Mouse (Mus musculus) myocyte (in vitro differentiated cells): ENCODE measurements around the gene Pdyn. TPM values are rescaled to one million over a fixed set of nuclear protein-coding genes. Genes with fewer than 3 reads are reported as not detected.

Experiments
- H3K27me3 ChIP-seq: one replicate; pipeline ENCODE4 v1.6.1; 2011; ENCODE audit not compliant: control insufficient read depth, insufficient read depth, insufficient read length
- H3K36me3 ChIP-seq: one replicate; pipeline ENCODE4 v1.6.1; 2011; ENCODE audit not compliant: control insufficient read depth, insufficient read depth
- H3K4me2 ChIP-seq: one replicate; pipeline ENCODE4 v1.6.1; 2011; ENCODE audit warnings: low read depth, control low read depth
- H3K4me3 ChIP-seq: one replicate; pipeline ENCODE4 v1.5.1; 2011; ENCODE audit warnings: mild to moderate bottlenecking, control low read depth, moderate library complexity
- H3K79me2 ChIP-seq: one replicate; pipeline ENCODE4 v1.6.1; 2011; ENCODE audit not compliant: control insufficient read depth, insufficient read depth
- H3ac ChIP-seq: one replicate; pipeline ENCODE4 v1.6.1; 2011; ENCODE audit not compliant: control insufficient read depth, insufficient read length
- CEBPB ChIP-seq: IDR thresholded peaks from 2 replicates; pipeline ENCODE4 v1.6.1; 2011; ENCODE audit warnings: mild to moderate bottlenecking, moderate library complexity; ENCODE audit not compliant: poor library complexity, insufficient read depth, severe bottlenecking
- E2F4 ChIP-seq: IDR thresholded peaks from one replicate; pipeline ENCODE4 v1.6.1; 2011; ENCODE audit warnings: mild to moderate bottlenecking, control low read depth, moderate library complexity; ENCODE audit not compliant: insufficient read depth
- MAX ChIP-seq: IDR thresholded peaks from one replicate; pipeline ENCODE4 v1.6.1; 2011; ENCODE audit warnings: low read depth, mild to moderate bottlenecking, control low read depth
- MYOD1 ChIP-seq, 3 experiments: IDR thresholded peaks; one replicate each; pipeline ENCODE4 v1.6.1; 2011; ENCODE audit warnings: control low read depth in 2 of 3, low read depth in 2 of 3, mild to moderate bottlenecking in 2 of 3, moderate library complexity in 1 of 3; ENCODE audit not compliant: insufficient read length in 2 of 3, control insufficient read depth in 1 of 3
- MYOG ChIP-seq, 3 experiments: IDR thresholded peaks; one replicate each; pipeline ENCODE4 v1.6.1; 2011; ENCODE audit warnings: control low read depth in 2 of 3, low read depth in 2 of 3, mild to moderate bottlenecking in 2 of 3; ENCODE audit not compliant: insufficient read length in 2 of 3, control insufficient read depth in 1 of 3, insufficient read depth in 1 of 3
- POLR2A ChIP-seq: IDR thresholded peaks from one replicate; pipeline ENCODE4 v1.6.1; 2011; ENCODE audit warnings: low read depth, mild to moderate bottlenecking, control low read depth, moderate library complexity; ENCODE audit not compliant: insufficient read length
- POLR2AphosphoS2 ChIP-seq: IDR thresholded peaks from one replicate; pipeline ENCODE4 v1.6.1; 2011; ENCODE audit warnings: low read depth, control low read depth; ENCODE audit not compliant: insufficient read length
- REST ChIP-seq: IDR thresholded peaks from one replicate; pipeline ENCODE4 v1.6.1; 2011; ENCODE audit warnings: mild to moderate bottlenecking, control low read depth, moderate library complexity; ENCODE audit not compliant: insufficient read depth, insufficient read length
- SRF ChIP-seq: IDR thresholded peaks from one replicate; pipeline ENCODE4 v1.6.1; 2011; ENCODE audit warnings: low read depth; ENCODE audit not compliant: control insufficient read depth, insufficient read length
- TCF12 ChIP-seq: IDR thresholded peaks from one replicate; pipeline ENCODE4 v1.6.1; 2011; ENCODE audit warnings: mild to moderate bottlenecking, control low read depth; ENCODE audit not compliant: poor library complexity, insufficient read depth, severe bottlenecking
- TCF3 ChIP-seq: IDR thresholded peaks from one replicate; pipeline ENCODE4 v1.6.1; 2011; ENCODE audit warnings: low read depth, control low read depth; ENCODE audit not compliant: insufficient read length
- USF1 ChIP-seq: IDR thresholded peaks from one replicate; pipeline ENCODE4 v1.6.1; 2011; ENCODE audit warnings: low read depth, mild to moderate bottlenecking, control low read depth, moderate library complexity
- polyA plus RNA-seq: library from polyadenylated mRNA; unstranded; fragments of >200 nt; fragmentation: generic; extraction: Trizol; gene quantifications from one replicate; pipeline ENCODE4 v1.2.1, GENCODE M21; 2012; ENCODE audit warnings: missing spikeins

Pdyn gene
- not detected for polyA plus RNA-seq

- no peaks in the 10 kb centered on the region for H3K79me2 ChIP-seq
- peaks cover 14% of the 10 kb centered on the region for H3K27me3 ChIP-seq
- no peak within 1 kb of the TSS for H3K4me3 ChIP-seq
- no peaks in the 10 kb centered on the region for H3K36me3 ChIP-seq
- TF ChIP-seq E2F4 (no peak), MYOD1 (IDR thresholded peaks at IDR 0.05; ENCODE audit: control insufficient read depth in 1 of 3, insufficient read length in 2 of 3, low read depth in 2 of 3) (no peak), TCF12 (no peak)
- no peak within 1 kb of the TSS for H3K4me2 ChIP-seq
- H3ac ChIP-seq, result no peak within 1 kb of the TSS
Observed at GRCm38 (mm10) chr2:129699484-129700158, at the start of gene Pdyn. Gene Pdyn (minus strand): TSS chr2:129699844.

GRCm38 (mm10) chr2:129742016-129742415, 42.4 kb upstream of the Pdyn start:
- no peak overlapping the region for H3K4me3 ChIP-seq
- no peaks in the 10 kb centered on the region for H3K79me2 ChIP-seq
- no peaks in the 10 kb centered on the region for H3K36me3 ChIP-seq
- H3K4me2 ChIP-seq, result no peak overlapping the region
- TF ChIP-seq E2F4, result no peak
- H3K27me3 ChIP-seq, result no peaks in the 10 kb centered on the region
- H3ac ChIP-seq, result no peak overlapping the region

- no peaks in the 10 kb centered on the region for H3K79me2 ChIP-seq
- no peak overlapping the region for H3K4me3 ChIP-seq
- no peak overlapping the region for H3K4me2 ChIP-seq
- no peak for TF ChIP-seq SRF
- no peak for TF ChIP-seq USF1
- no peak for TF ChIP-seq MYOD1 (IDR thresholded peaks at IDR 0.05; ENCODE audit: control insufficient read depth in 1 of 3, insufficient read length in 2 of 3, low read depth in 2 of 3)
- TF ChIP-seq POLR2AphosphoS2, result no peak
- TF ChIP-seq TCF3, result no peak
- TF ChIP-seq MYOG (IDR thresholded peaks at IDR 0.05; ENCODE audit: control insufficient read depth in 1 of 3, insufficient read depth in 1 of 3, insufficient read length in 2 of 3, low read depth in 2 of 3), result no peak
- TF ChIP-seq POLR2A, result no peak
- TF ChIP-seq CEBPB, result no peak
- no peaks in the 10 kb centered on the region for H3K27me3 ChIP-seq
- no peak overlapping the region for H3ac ChIP-seq
- no peaks in the 10 kb centered on the region for H3K36me3 ChIP-seq
Observed at GRCm38 (mm10) chr2:129740515-129740914, 40.9 kb upstream of the Pdyn start.

GRCm38 (mm10) chr2:129734031-129734430, 34.4 kb upstream of the Pdyn start:
- Histone ChIP-seq H3K4me2 (no peak overlapping the region), H3ac (no peak overlapping the region), H3K36me3 (no peaks in the 10 kb centered on the region), H3K4me3 (no peak overlapping the region), H3K79me2 (no peaks in the 10 kb centered on the region), H3K27me3 (no peaks in the 10 kb centered on the region)
- TF ChIP-seq CEBPB, result no peak
- no peak for TF ChIP-seq POLR2A
- no peak for TF ChIP-seq MYOD1 (IDR thresholded peaks at IDR 0.05; ENCODE audit: control insufficient read depth in 1 of 3, insufficient read length in 2 of 3, low read depth in 2 of 3)
- no peak for TF ChIP-seq MYOG (IDR thresholded peaks at IDR 0.05; ENCODE audit: control insufficient read depth in 1 of 3, insufficient read depth in 1 of 3, insufficient read length in 2 of 3, low read depth in 2 of 3)
- no peak for TF ChIP-seq MAX
- TF ChIP-seq E2F4, result no peak
- TF ChIP-seq TCF12, result no peak
- no peak for TF ChIP-seq REST
- no peak for TF ChIP-seq POLR2AphosphoS2
- TF ChIP-seq SRF, result no peak
- no peak for TF ChIP-seq USF1

- Histone ChIP-seq H3K4me2 (no peak overlapping the region), H3K36me3 (no peaks in the 10 kb centered on the region), H3K79me2 (no peaks in the 10 kb centered on the region), H3K4me3 (no peak overlapping the region), H3K27me3 (no peaks in the 10 kb centered on the region), H3ac (no peak overlapping the region)
- TF ChIP-seq POLR2AphosphoS2, result no peak
- TF ChIP-seq MYOG (IDR thresholded peaks at IDR 0.05; ENCODE audit: control insufficient read depth in 1 of 3, insufficient read depth in 1 of 3, insufficient read length in 2 of 3, low read depth in 2 of 3), result no peak
- TF ChIP-seq POLR2A, result no peak
- TF ChIP-seq CEBPB, result no peak
- no peak for TF ChIP-seq MYOD1 (IDR thresholded peaks at IDR 0.05; ENCODE audit: control insufficient read depth in 1 of 3, insufficient read length in 2 of 3, low read depth in 2 of 3)
- TF ChIP-seq TCF12, result no peak
- TF ChIP-seq REST, result no peak
- no peak for TF ChIP-seq SRF
- TF ChIP-seq USF1, result no peak
- TF ChIP-seq MAX, result no peak
- no peak for TF ChIP-seq TCF3
- no peak for TF ChIP-seq E2F4
Observed at GRCm38 (mm10) chr2:129729681-129730080, 30.0 kb upstream of the Pdyn start.

- H3K27me3 ChIP-seq, result no peaks in the 10 kb centered on the region
- H3K4me2 ChIP-seq, result no peak overlapping the region
- H3ac ChIP-seq, result no peak overlapping the region
- H3K4me3 ChIP-seq, result no peak overlapping the region
- no peaks in the 10 kb centered on the region for H3K36me3 ChIP-seq
- no peaks in the 10 kb centered on the region for H3K79me2 ChIP-seq
- TF ChIP-seq TCF3 (no peak), REST (peak; percentile 95), POLR2A (no peak)
Observed at GRCm38 (mm10) chr2:129715671-129716070, 16.0 kb upstream of the Pdyn start.
